Mouse (Mus musculus) thymus, adult 2 months (tissue): ENCODE measurements around the gene Gm5751. TPM values are rescaled to one million over a fixed set of nuclear protein-coding genes. Genes with fewer than 3 reads are reported as not detected.

Source experiments
- DNase-seq: peaks from one replicate; pipeline ENCODE4 v3.0.0; 2021
- H3K27ac ChIP-seq: fragments of 200-500 bp; 2 replicates; pipeline ENCODE4 v1.5.1; 2012; ENCODE audit warnings: low read length, control low read depth; ENCODE audit not compliant: control insufficient read depth, insufficient read depth
- H3K27me3 ChIP-seq: fragments of 200-500 bp; 2 replicates; pipeline ENCODE4 v1.6.1; 2012; ENCODE audit warnings: mild to moderate bottlenecking, low read length, moderate library complexity, mixed read lengths; ENCODE audit not compliant: control insufficient read depth, insufficient read depth
- H3K36me3 ChIP-seq: fragments of 200-500 bp; 2 replicates; pipeline ENCODE4 v1.6.1; 2012; ENCODE audit warnings: mild to moderate bottlenecking, low read length, moderate library complexity; ENCODE audit not compliant: control insufficient read depth, insufficient read depth
- H3K4me1 ChIP-seq: fragments of 200-500 bp; replicated peaks from 2 replicates; pipeline ENCODE4 v1.6.1; 2012; ENCODE audit warnings: low read length; ENCODE audit not compliant: control insufficient read depth, insufficient read depth
- H3K4me3 ChIP-seq: fragments of 200-500 bp; 2 replicates; pipeline ENCODE4 v1.5.1; 2012; ENCODE audit warnings: mild to moderate bottlenecking, low read length, control low read depth, moderate library complexity; ENCODE audit not compliant: control insufficient read depth, insufficient read depth
- CTCF ChIP-seq: fragments of 200-500 bp; IDR thresholded peaks from 2 replicates; pipeline ENCODE4 v1.5.1; 2012; ENCODE audit warnings: mild to moderate bottlenecking, control low read depth, low read length, moderate library complexity, borderline replicate concordance; ENCODE audit not compliant: control insufficient read depth, poor library complexity, insufficient read depth; ENCODE audit errors: extremely low read depth
- POLR2A ChIP-seq: fragments of 200-500 bp; IDR thresholded peaks from 2 replicates; pipeline ENCODE4 v1.6.1; 2012; ENCODE audit warnings: mild to moderate bottlenecking, low read length, control low read depth, moderate library complexity; ENCODE audit not compliant: control insufficient read depth, poor library complexity, insufficient read depth; ENCODE audit errors: extremely low read depth
- WGBS: fragments of 180-500 bp; shearing (Covaris S2); methylation state at CpG from one replicate; pipeline ENCODE4 v1.1.7; 2018; 5-methylcytosine and 5-hydroxymethylcytosine counted together
- polyA plus RNA-seq: library from polyadenylated mRNA; depleted of rRNA; stranded (reverse); fragments of >200 nt; gene quantifications from 2 replicates; pipeline ENCODE4 v1.2.3, GENCODE M21; 2012; rRNA removed

Gm5751 gene
- polyA plus RNA-seq, 1 experiment: not detected

- no peak overlapping the region for H3K27ac ChIP-seq
- H3K36me3 ChIP-seq: no peaks in the 10 kb centered on the region
- 55% methylated on average over 4 of the region's 4 CpGs for WGBS
- TF ChIP-seq POLR2A (no peak), CTCF (no peak)
- H3K27me3 ChIP-seq: no peaks in the 10 kb centered on the region
- no peaks in the 10 kb centered on the region for H3K4me1 ChIP-seq
- DNase-seq: no peak
- H3K4me3 ChIP-seq: no peak overlapping the region
Measured at GRCm38 (mm10) chrX:8927308-8927707, 53.3 kb downstream of the Gm5751 start.

Other genes starting within 250 kb of the Gm5751 start
- not detected in 2 replicates for gene Ssxb8, start 183.4 kb upstream of the Gm5751 start, polyA plus RNA-seq
- gene Ssx9, start 125.8 kb upstream of the Gm5751 start, polyA plus RNA-seq: not detected in 2 replicates
- gene Ssxb5, start 70.6 kb upstream of the Gm5751 start, polyA plus RNA-seq: not detected in 2 replicates
- not detected in 2 replicates for gene Gm6592, start 30.3 kb upstream of the Gm5751 start, polyA plus RNA-seq
- gene B630019K06Rik, start 18.1 kb downstream of the Gm5751 start, polyA plus RNA-seq: 0.71 and 1.1 TPM in 2 replicates
- not detected in 2 replicates for gene Fthl17b, start 88.7 kb downstream of the Gm5751 start, polyA plus RNA-seq
- not detected in 2 replicates for gene Fthl17c, start 102.3 kb downstream of the Gm5751 start, polyA plus RNA-seq
- gene Fthl17d, start 112.5 kb downstream of the Gm5751 start, polyA plus RNA-seq: not detected in 2 replicates
- gene Fthl17e, start 159.2 kb downstream of the Gm5751 start, polyA plus RNA-seq: not detected in 2 replicates
- not detected in 2 replicates for gene Fthl17f, start 188.8 kb downstream of the Gm5751 start, polyA plus RNA-seq
- not detected in 2 replicates for gene 4930402K13Rik, start 230.3 kb downstream of the Gm5751 start, polyA plus RNA-seq